Mouse (Mus musculus): ENCODE measurements around the gene Gna11.
A peak's percentile ranks its signal among the peaks of the same experiment; 100 is the strongest.

The Gna11 gene

DNA sequence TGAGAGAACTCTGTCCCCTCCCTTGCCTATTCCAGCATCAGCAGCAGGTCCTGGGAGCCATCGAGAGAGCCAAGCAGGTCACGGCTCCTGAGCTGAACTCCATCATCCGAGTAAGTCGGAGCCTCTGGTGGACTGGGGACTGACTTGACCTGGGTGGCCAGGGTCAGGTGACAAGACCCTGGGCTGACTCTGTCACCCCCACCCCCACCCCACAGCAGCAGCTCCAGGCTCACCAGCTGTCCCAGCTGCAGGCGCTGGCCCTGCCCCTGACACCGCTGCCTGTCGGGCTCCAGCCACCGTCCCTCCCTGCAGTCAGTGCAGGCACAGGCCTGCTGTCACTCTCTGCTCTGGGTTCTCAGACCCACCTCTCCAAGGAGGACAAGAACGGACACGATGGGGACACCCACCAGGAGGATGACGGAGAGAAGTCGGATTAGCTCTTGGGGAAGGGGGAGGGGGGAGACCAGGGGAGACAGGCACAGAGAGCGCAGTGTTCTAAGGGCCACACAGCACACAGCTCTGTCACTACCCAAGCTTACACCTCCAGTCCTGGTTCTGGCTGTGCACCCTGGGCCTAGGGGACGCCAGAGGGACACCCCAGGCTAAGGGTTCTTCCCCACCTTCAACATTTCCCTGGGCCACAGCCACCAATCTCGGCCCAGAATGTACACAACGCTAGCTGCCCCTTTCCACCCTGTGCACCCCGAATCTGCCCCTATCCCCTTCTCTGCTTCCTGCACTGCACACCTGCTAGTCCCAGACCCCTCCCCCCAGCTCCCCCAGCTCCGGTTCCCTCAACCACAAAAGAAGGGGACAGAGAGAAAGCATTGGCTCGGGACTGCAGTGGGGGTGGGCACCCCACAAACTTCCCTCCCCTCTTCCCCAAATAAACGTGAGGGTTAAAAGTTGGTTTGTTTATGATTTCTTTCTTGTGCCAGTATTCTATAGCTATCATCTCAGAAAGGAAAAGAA, 20.6 kb upstream of the Gna11 start:
- DNase-seq (ENCODE audit: low spot score): no peak

DNA sequence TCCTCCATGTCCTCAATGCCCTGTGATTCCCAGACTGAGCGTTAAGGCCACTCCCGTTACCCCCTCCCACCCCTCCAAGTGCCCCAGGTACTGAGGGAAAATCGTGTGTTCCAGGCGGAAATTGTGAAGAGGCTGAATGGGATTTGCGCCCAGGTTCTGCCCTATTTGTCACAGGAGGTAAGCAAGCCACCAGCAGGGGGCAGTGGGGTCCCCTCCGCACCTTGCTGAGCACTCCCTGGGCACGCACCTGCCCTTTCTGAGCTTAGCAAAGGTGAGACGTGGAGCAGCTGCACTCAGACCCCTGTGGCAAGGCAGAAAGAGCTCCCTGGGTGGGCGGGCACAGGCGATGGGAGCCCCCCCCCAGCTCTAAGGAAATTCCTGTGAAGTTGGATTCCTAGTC, 19.7 kb upstream of the Gna11 start:
- DNase-seq (ENCODE audit: low spot score): no peak

GRCm38 (mm10) chr10:81564216-81564615, 19.2 kb upstream of the Gna11 start:
- DNase-seq (ENCODE audit: low spot score): no peak

DNA sequence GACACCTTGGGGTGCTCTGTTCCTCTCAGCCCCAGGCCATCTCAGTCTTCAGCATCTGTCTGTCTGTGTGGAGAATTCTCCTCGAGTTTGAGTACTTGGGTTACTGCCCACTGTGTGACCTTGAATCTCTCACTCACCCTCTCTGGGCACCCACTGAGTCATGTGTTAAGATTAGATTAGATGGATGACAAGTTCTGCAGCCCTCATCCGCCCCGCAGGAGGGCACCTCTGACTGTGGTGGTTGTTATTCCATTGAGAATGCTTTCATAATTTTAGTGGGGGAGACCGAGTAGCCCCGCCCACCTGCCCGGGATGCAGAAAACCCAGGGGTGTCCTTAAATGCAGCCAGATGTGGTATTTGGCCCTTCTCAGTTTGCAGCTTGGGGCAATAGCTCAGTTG, 18.5 kb upstream of the Gna11 start:
- no peak for DNase-seq (ENCODE audit: low spot score)

DNA sequence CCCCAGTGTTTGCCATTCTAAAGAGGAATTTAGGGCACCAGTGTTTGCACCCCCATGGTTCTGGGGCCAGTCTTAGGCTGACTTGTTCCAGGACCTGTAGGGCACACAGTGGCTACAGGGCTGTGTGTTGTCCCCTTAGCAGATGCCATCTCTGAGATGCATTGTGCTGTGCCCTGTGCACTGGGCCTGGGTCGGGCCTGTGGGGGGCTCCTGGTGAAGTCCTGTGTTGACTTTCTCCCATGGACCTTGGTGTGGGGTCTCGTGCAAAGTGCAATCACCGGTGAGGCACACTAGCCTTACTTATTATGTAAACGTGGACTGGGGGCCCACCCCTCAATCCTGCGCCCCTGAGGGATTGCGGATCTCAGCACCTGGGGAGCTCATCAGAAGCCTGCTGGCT, 17.4 kb upstream of the Gna11 start:
- no peak for DNase-seq (ENCODE audit: low spot score)

DNA sequence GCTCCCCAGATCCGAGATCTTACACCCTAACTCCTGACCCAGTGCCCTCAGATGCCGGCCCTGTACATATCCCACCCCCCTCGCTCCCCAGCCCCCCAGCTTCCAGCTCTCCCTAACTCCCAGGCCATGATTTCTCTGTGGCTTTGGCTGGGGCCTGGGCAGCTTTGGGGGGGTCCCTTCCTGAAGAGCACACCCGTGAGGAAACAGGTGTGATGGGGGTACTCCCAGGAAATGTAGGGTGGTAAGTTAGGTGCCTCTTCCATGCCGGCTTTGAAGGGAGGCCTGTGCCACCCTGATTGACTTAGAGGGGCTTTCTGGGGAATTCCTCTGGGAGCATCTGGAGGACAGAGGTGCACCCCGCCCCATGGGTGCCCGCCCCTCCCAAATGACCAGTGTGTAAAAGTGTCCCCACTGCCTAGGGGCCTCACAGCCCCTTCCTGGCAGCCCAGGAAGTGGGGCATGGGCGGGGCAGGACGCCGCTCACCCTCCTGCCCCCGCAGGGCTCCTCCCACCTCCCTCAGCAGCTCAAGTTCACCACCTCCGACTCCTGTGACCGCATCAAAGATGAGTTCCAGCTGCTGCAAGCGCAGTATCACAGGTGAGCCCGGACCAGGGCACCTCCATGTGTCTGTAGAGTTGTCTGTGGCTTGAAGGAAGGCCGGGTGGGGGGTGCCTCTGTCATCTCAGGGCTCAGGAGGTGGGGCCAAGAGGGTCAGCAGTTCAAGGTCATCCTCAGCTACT, 15.9 kb upstream of the Gna11 start:
- no peak for DNase-seq (ENCODE audit: low spot score)

DNA sequence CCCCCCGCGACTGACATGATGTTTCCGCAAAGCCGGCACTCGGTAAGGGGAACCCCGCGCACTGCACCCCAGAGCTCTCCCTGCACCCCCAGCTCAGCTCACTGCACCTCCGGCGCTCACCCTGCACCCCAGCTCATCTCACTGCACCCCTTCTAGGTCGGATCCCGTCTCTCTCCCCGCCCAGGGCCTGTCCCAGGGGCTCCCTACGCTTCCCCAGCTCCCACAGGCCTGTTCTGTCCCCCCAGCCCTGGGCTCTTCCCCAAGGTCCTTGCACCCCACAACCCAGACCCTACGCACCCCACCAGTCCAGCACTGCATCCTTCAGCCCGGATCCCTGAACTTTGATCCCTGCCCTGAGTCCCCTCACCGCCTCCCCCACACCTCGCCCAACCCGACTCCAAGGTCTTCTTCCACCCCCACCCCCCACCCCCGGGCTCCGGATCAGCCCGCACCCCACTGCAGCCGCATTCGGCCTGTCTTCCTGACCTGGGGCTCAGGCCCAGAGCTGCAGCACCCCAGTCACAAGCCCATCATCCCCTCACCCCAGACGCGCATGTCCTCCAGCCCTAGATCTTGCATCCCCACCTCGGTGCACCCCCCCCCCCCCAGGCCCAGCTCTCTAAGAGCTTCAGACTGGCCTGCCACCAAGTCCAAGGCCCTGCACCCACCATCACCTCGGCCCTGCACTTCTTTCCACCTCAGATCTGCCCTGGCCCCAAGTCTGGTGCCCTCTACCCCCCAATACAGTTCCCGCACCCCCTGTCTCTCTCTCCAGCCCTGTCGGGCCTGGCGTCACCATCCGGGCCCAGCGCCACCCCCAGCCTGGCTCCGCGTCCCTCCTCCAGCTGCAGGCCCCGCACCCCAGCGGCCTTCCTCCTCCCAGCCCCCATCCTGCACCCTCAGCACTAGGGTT, 14.9 kb upstream of the Gna11 start:
- no peak for DNase-seq (ENCODE audit: low spot score)

- no peak for DNase-seq (ENCODE audit: low spot score)
These were observed 14.2 kb upstream of the Gna11 start, which contains the start of gene Aes for GRCm38 (mm10) chr10:81559163-81559626. Gene Aes, plus strand, starts transcription at chr10:81559488.

GRCm38 (mm10) chr10:81557491-81557890, 12.5 kb upstream of the Gna11 start:
- no peak for DNase-seq (ENCODE audit: low spot score)

DNA sequence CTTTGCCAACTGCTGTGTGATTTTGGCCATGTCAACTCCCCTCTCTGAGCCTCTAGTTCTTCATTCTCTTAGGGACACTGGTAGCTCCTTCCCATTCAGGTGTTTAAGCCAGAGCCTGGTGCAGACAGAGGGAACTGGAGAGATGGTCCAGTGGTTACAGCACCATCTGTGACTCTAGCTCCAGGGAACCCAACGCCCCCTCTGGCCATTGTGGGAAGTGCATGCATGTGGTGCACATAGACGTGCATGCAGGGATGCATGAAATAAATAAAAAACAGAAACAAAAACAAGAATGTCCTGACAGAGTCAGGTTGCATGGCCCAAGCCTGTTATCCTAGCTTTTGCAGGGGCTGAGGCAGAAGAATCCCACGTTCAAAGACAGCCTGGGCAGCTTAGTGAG, 11.3 kb upstream of the Gna11 start:
- no peak for DNase-seq (ENCODE audit: low spot score)

DNA sequence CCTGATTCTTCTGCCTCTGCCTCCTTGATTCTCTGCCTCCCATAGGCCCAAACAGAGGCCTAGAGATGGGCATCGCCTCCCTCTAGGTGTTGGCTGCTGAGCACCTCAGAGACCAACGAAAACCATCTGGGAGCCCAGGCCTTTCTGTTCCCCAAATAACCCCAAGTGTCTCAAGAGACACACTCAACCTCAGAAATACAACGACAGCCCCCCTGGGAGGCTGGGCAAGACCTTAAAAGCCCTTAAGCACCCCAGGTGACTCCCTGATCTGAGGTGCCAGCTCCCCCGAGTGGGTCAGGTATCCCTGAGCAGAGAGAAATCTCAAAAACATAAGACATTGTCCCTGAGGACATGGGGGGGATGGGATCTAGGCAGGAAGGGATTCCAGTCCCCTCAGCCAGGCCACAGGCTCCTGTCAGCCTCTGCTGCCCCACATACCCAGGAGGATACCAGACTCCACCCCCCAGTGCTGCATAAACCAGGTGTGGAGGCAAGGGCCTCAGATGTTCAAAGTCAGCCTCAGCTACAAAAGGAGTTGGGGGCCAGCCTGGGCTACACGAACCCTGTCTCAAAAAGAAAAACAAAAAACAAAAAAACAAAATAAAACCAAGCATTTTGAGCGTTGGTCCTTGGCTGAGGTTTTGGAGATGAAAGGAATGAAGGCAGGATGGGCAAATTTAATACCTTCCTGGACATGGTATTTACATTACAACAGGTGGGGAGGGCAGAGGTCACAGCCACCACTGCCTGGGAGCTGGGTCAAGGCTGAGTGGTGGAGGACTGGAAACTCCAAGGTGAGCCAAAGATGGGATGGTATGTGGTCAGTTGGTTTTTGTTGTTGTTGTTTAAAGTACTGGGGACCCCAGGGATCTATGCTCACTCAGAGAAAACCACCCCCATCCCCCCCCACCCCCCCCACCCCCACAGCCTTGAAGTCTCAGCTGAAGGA, 9.1 kb upstream of the Gna11 start:
- no peak for DNase-seq (ENCODE audit: low spot score)

GRCm38 (mm10) chr10:81553232-81553631, 8.2 kb upstream of the Gna11 start:
- DNase-seq (ENCODE audit: low spot score): no peak

DNA sequence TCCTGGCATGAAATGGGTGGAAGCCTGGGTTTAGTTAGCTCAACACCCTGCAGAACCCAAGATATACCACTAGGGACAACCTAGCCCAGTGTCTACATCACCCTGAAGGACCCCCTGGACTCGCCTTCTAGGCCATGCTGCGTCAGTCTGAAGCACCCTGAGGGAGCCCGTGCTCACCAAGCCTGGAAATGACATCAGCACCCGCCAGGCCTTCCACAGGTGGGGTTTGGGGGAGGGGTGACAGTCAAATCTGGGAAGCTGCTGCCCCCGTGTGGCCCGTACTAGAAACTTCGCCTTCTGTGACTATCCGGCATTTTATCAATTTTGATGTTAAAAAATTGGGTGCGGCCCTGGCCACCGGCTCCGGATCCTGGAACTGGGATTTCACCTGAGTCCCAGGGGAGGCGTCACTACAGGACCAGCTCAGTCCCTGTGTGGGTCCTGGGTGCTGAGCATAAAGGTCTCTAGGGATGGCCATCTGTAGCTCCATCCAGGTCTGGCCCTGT, 6.7 kb upstream of the Gna11 start:
- peak; percentile 79 for DNase-seq (ENCODE audit: low spot score)

DNA sequence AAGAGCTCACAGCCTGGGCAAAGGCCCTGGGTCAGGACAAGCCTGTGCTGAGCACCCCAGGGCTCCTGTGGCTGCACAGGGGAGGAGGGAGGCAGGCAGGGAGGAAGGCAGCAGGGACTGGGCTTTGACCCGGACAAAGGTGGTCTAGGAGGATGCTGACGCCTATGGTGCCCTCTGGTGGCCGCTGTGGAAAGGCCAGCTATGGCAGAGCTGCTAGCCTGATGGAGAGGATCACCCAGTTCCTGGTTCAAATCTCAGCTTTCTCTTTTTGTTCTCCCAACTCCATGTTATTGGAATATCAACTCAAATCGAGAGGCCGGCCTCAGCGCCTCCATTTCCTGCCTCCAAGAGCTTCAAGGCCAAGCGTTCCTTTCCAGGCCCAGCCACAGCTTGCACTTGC, 5.3 kb upstream of the Gna11 start:
- no peak for DNase-seq (ENCODE audit: low spot score)

GRCm38 (mm10) chr10:81548944-81549343, 4.0 kb upstream of the Gna11 start:
- no peak for DNase-seq (ENCODE audit: low spot score)

- no peak for DNase-seq (ENCODE audit: low spot score)
These were observed 2.0 kb upstream of the Gna11 start for GRCm38 (mm10) chr10:81546788-81547571.

- DNase-seq (ENCODE audit: low spot score): no peak
These were observed 1.3 kb upstream of the Gna11 start for GRCm38 (mm10) chr10:81546332-81546731.

- DNase-seq (ENCODE audit: low spot score): no peak
These were observed 462 bp downstream of the Gna11 start for GRCm38 (mm10) chr10:81544296-81545160.

DNA sequence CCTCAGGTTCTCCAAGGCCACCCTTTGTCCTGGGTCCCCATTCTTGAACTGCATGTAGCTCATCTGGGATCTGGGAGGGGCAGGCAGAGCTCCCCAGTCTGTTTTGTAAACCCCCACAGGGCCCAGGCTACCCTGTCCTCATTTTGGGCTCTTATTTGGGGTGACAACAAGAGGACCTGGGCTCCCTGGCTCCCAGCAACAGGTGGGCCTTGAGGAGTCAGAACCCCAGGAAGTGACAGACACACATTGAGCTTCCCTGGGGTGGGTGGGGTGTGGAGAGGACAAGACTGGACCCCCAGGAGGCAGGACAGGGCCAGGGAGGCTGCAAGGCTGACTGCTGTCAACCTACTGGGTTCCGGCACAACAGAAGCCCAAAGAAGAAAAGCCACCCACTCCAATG, 1.4 kb downstream of the Gna11 start:
- DNase-seq (ENCODE audit: low spot score): no peak
